Mouse (Mus musculus): Measurements from ENCODE around the gene Adarb2. TPM values are rescaled to one million over a fixed set of nuclear protein-coding genes. Genes with fewer than 3 reads are reported as not detected.

The Adarb2 gene
- total RNA-seq (2021) = 10 to 100 TPM; 24.8 to 26.8 TPM
- long read RNA-seq, experiment 1, partial matches to known transcripts = 4 of 8 reads
- long read RNA-seq, experiment 1, other reads (novel, unspliced or antisense) = 4 of 8 reads
- long read RNA-seq, experiment 2, partial matches to known transcripts = 7 of 12 reads
- long read RNA-seq, experiment 2, other reads (novel, unspliced or antisense) = 5 of 12 reads

DNA sequence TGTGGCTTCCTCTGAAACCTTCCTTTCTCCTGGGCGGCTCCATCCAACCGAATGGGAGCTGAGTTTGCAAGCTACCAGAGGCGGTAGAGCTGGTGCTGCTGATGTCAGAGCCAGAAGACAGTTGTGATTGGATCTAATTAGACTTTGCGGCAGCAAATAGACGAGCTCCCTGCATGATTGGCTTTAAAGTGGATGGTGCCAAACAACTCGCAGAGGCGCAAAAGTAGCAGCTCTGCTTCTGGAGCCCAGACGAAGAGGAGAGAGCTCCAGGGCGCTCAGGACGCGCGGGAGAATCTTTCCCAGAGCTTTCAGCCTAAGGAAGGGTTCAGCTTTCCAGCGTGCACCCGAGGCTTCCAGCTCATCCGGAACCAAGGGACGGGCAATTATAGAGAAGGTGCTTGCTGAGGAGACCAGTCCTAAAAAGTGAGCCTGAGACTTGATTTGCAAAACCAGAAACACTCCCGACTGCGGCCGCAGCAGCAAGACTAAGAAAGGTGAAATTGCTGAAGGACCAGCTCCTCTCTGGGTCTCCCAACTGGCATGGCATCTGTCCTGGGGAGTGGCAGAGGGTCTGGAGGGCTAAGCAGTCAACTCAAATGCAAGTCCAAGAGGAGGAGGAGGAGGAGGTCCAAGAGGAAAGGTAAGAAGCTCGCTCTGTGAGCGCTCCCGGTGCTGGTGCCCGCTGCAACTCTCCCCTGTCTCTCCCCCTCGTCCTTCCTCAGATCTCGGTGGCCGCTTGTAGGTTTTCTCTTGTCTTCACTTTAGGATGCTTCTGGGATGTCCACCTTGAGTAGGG, at the start of gene Adarb2:
Gene Adarb2, plus strand, starts transcription at position 186 of the 796 bp plus-strand sequence.
- intact Hi-C loops (cut with DNase I) = no loop called here
- DNase-seq (ENCODE audit: low spot score in 2 of 2) = peak; percentile 75 to 79

GRCm38 (mm10) chr13:8173800-8174199, 28.9 kb upstream of the Adarb2 start:
- peak; percentile 17 to 45 for DNase-seq (ENCODE audit: low spot score in 2 of 2)
- intact Hi-C loops (cut with DNase I) = no loop called here

DNA sequence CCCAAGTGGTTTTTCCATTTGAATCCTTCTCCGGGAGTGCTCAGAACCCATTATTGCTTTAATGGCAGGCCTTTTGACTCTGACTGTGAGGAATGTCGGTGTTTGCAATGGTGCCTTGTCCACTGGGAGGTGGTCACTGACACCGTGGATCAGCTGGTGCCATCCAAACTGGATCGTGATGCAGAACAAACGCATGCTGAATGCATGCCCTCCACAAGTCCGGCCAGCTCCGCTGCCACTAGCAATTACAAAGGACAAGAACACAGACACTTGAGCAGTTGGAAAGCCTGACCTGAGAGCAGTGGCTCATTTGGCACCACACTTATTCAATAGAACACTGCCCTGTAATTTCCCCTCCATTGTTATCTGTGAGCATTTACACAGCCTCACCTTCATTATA, 10.7 kb upstream of the Adarb2 start:
- intact Hi-C loops (cut with DNase I) = no loop called here
- DNase-seq (ENCODE audit: low spot score in 2 of 2) = no peak

GRCm38 (mm10) chr13:8199186-8199880, 3.3 kb upstream of the Adarb2 start:
- intact Hi-C loops (cut with DNase I) = no loop called here
- DNase-seq (ENCODE audit: low spot score in 2 of 2) = no peak

DNA sequence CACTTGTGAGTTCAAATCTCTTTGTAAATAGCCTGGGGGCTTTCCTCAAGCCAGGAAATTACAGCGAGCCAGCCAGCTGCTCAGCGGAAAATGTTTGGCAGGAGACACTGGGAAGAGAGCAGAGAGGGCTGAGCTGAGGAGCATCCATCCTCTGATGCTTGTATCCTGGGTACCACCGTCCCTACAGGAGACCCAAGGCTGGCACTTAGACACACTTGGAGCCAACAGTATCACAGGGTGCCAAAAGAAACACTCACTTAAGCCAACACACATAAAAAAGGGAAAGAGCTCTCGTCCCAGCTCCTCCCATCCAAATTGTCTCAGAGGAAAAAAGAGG, 779 bp downstream of the Adarb2 start:
- intact Hi-C loops (cut with DNase I) = no loop called here
- DNase-seq (ENCODE audit: low spot score in 2 of 2) = no peak

GRCm38 (mm10) chr13:8207337-8207736, 4.7 kb downstream of the Adarb2 start:
- intact Hi-C loops (cut with DNase I) = no loop called here

GRCm38 (mm10) chr13:8210776-8211175, 8.1 kb downstream of the Adarb2 start:
- intact Hi-C loops (cut with DNase I) = no loop called here
- DNase-seq (ENCODE audit: low spot score in 2 of 2) = no peak

More at GRCm38 (mm10) chr13:8207337-8207736, 4.7 kb downstream of the Adarb2 start:
- DNase-seq (ENCODE audit: low spot score in 2 of 2) = no peak

DNA sequence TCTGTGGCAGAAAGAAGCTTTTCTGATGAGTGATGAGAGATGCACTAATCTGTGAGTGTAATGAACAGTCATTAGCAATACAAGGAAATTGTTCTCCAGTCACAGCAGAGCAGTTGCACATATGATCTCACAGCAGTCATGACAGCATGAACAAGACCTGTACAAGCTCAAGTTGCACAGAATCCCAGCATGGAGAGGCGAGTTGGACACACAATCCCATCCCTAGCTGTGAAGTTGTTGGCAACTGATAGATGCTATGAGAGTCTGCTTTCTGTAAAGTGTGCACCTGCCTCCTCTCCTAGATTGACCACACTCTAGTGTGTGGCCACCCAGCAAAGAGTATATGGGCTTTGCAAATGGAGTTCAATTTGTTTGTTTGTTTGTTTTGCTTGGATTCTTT, 36.2 kb downstream of the Adarb2 start:
- intact Hi-C loops (cut with DNase I) = no loop called here
- no peak for DNase-seq (ENCODE audit: low spot score in 2 of 2)

DNA sequence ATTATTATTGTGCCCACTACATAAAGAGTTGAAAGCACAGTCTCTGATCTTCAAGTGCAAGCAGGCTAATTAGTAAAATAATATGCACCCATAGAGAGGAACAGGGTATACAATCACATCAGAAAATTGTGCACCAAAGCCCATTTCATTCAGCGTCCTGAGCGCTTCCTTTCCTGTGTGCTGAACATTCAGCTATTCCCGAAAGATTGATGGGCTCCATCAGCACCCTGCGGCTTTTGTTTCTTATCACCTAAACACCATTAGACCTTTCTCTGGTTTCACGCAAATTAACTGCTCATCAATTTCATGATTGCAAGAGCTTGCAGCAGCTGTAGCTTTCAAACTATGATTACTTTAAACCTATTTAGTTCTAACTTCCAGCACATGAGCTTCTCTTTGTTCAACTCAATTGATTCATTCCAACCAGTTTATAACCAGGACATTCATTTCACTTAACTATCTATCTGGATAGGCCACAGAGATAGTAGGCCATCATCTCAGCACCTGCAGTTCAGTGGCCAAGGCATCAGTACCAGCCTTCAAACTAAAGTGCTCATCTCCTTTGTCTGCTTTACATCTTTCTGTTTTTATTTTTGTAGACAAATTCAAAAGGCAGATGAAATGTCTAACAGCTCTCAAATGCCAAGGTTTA, 45.5 kb downstream of the Adarb2 start:
- no peak for DNase-seq (ENCODE audit: low spot score in 2 of 2)
- intact Hi-C loops (cut with DNase I) = no loop called here

DNA sequence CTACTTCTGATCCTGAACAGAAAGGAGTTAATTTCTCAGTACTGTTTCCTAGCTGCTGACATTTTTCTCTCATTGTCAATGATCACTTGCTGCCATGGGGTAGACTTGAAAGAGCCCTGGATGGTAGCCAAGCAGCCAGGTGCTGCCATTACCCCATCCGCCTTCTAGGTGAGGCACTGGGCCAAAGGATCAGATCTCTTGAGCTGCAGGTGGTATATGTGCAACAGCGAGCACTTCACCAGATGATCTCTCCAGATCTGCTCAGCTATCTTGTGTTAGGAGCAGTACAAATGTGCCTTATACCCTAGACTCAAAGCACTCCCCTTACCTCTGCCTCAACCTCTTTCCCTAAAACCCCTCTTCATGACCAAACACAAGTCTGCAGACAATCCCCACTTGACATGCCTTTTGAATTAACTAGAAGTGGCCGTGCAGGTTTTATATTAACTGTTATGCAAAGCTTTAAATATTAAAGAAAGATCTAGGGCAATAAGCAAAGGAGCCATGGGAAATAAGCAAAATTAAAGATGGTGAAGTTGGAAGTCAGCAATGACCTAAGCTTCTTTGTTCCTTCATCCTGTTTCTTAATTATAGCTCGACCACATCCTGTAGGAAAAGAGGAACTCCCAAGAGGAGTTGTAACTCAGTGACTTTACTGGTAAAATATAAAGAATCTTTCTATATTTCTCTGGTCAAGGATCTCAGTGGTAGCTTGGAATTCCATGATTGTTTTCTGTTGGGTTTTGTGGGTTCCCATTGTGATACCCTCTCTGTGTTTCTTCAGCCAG, 69.7 kb downstream of the Adarb2 start:
- intact Hi-C loops (cut with DNase I) = no loop called here
- DNase-seq (ENCODE audit: low spot score in 2 of 2) = no peak

GRCm38 (mm10) chr13:8283116-8283515, 80.5 kb downstream of the Adarb2 start:
- intact Hi-C loops (cut with DNase I) = no loop called here

GRCm38 (mm10) chr13:8316347-8317141, 113.9 kb downstream of the Adarb2 start:
- DNase-seq (ENCODE audit: low spot score in 2 of 2) = no peak

More at GRCm38 (mm10) chr13:8283116-8283515, 80.5 kb downstream of the Adarb2 start:
- no peak for DNase-seq (ENCODE audit: low spot score in 2 of 2)

DNA sequence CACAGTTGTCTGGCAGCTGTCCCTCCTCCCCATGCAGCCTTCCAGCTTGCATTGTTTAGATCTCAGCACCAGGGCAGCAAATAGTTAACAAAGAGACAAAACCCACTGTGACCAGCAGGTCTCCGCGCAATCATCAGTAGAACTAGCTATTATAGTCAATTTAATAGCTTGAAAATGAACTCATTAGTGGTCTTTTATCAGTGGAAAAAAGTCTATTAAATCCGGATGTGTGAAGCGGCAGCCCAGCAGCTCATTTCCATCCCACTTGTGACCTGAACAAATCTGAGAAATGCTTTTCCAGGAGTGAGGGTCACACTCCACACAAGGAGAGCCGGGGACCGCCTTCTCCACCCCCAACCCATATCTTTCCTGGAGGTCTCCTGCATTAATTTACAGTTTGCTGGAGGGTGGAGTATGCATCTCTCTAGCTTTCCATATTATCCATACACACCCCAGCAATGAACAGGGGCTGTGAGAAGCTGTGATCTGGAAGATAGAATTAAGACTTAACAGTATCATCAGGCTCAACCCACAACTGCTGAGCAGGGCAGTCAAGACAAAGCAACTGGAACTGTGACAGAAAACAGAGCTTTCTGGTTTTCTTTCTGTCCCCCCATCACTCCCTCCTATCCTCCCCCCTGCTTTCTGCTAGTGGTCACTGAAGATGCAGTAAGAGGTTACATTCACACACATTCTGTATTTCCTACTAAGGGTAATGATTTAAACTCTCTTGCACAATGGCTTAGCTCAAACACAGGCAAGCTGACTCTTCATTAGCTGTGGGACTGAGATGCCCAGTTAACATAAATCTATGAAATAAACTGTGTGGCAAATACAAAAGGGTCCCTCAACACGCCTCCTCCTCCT, 131.2 kb downstream of the Adarb2 start:
- no peak for DNase-seq (ENCODE audit: low spot score in 2 of 2)
- intact Hi-C loops (cut with DNase I) = no loop called here

More at GRCm38 (mm10) chr13:8316347-8317141, 113.9 kb downstream of the Adarb2 start:
- intact Hi-C loops (cut with DNase I) = no loop called here

- intact Hi-C loops (cut with DNase I) = no loop called here
- DNase-seq (ENCODE audit: low spot score in 2 of 2) = no peak
Observed at GRCm38 (mm10) chr13:8334580-8334979, 131.9 kb downstream of the Adarb2 start.

DNA sequence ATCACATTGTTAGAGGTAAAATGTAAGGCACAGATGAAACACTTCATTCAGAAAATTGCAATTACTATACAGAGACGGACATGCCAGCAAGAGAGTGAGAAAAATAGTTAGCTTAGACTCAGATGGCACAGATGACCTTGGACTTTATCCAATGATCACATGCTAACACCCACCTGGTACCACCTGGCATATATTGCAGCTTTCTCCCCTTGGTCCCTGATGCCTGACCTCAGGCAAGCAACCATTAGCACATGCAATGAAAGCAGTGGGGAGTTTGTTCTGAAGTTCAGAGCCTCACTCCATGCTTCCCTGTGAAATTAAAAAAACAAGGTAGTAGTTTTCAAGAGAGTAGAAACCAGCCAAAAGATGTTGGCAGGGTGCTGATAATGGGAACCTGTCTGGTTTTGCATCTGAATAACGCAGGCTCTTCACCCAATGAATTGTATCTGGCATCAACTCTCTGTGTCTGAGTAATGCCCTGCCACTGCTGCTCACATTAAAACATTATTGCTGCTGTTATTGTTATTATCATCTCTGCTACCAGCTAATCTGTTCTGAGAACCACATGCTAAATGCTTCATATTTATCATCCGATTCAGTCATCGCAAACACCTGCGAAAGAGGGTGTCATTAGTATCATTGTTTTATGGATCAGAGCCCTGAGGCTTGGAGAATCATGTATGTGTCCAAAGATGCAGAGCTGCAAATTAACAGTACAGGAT, 138.6 kb downstream of the Adarb2 start:
- intact Hi-C loops (cut with DNase I) = no loop called here

GRCm38 (mm10) chr13:8347147-8347546, 144.5 kb downstream of the Adarb2 start:
- DNase-seq (ENCODE audit: low spot score in 2 of 2) = no peak
- intact Hi-C loops (cut with DNase I) = no loop called here

More for the DNA sequence above, 138.6 kb downstream of the Adarb2 start:
- no peak for DNase-seq (ENCODE audit: low spot score in 2 of 2)

DNA sequence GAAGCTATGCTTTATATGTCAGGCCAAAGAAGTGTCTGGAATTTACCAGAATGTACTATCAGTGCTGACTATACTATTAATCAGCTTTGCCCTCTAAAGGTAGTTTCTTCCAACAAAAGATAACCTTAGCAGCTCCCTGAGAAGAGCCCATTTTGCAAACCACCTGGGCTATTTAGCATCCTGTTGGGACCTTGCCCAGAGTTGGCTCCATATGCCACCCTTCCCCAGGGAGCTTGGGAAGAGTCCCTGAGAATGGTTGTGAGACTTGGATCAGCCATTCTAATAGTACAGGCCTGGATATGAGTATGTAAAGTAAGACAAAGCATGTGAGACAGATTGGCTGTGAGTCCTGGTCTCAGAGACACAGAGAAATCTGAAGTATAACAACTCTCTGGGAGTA, 149.7 kb downstream of the Adarb2 start:
- no peak for DNase-seq (ENCODE audit: low spot score in 2 of 2)
- intact Hi-C loops (cut with DNase I) = no loop called here

All from left cerebral cortex, postnatal 14 days (tissue).